Mouse (Mus musculus) liver, postnatal 0 days (tissue): ENCODE measurements at regions not wholly inside any gene's neighbourhood (a gene's known extent, or its start where the extent isn't known, plus 50 kb on each side); places are given as distances from the start of the nearest gene placed in this dataset.

Experiments used
- CTCF ChIP-seq: sonication (generic); IDR thresholded peaks from 2 replicates; pipeline ENCODE4 v1.5.1; 2016; ENCODE audit warnings: antibody characterized with exemption, low read depth
- EP300 ChIP-seq: IDR thresholded peaks from 2 replicates; pipeline ENCODE4 v1.6.1; 2016; ENCODE audit warnings: antibody characterized with exemption, low read depth, mild to moderate bottlenecking

DNA sequence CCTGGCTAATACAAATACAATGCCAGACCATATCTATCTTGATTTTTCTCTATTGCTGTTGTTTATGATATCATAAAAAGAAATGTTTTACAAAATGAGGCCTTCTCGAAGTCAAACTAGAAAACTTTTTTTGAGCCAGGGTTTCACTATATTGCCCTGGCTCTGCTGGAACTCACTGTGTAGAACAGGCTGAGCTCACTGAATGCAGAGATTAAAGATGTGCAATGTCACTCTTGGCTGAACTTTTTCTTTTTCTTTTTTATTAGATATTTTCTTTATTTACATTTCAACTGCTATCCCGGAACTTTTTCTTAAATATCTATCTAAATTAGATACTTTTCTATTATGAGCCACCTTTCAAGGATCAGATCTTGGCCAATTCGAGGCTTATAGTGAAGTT is 224.5 kb upstream of the Tcf21 start:
- TF ChIP-seq CTCF: no peak
- no peak for TF ChIP-seq EP300
